Mouse (Mus musculus) ES-E14 (cell line): Measurements from ENCODE around the gene Sema6d.

Experiments used
- CHD2 ChIP-seq: IDR thresholded peaks from 2 replicates; pipeline ENCODE4 v1.6.1; 2014; ENCODE audit warnings: mild to moderate bottlenecking, low read depth, low read length, inconsistent platforms
- HCFC1 ChIP-seq: IDR thresholded peaks from 2 replicates; pipeline ENCODE4 v1.6.1; 2012; ENCODE audit warnings: low read length, inconsistent platforms, borderline replicate concordance; ENCODE audit not compliant: insufficient read depth
- MAFK ChIP-seq: IDR thresholded peaks from 2 replicates; pipeline ENCODE4 v1.6.1; 2014; ENCODE audit warnings: mild to moderate bottlenecking, low read depth, low read length, inconsistent platforms; ENCODE audit not compliant: insufficient read depth
- ZC3H11A ChIP-seq: IDR thresholded peaks from 2 replicates; pipeline ENCODE4 v1.6.1; 2012; ENCODE audit warnings: low read depth, mild to moderate bottlenecking, inconsistent platforms, low read length, borderline replicate concordance
- ZNF384 ChIP-seq: IDR thresholded peaks from 2 replicates; pipeline ENCODE4 v1.6.1; 2012; ENCODE audit warnings: low read depth, low read length, inconsistent platforms

- TF ChIP-seq HCFC1 (no peak), ZC3H11A (no peak), ZNF384 (no peak), MAFK (no peak), CHD2 (no peak)
Observed at GRCm38 (mm10) chr2:124125504-124125903, 35.7 kb downstream of the Sema6d start.
